Mouse (Mus musculus): ENCODE results near the gene Rnf151. TPM values are rescaled to one million over a fixed set of nuclear protein-coding genes. Genes with fewer than 3 reads are reported as not detected.

The Rnf151 gene
- polyA plus RNA-seq (2015; fragmentation: Nextera tagmentation; extraction: Ambion mirVana) = 0.24 TPM in 1 of 2 replicates, not detected in the other

GRCm38 (mm10) chr17:24717943-24718342, at the start of gene Rnf151, which contains the start of gene Rps2:
TSS of gene Rnf151 (minus strand) at chr17:24718063.
TSS of gene Rps2 (plus strand) at chr17:24718116.

GRCm38 (mm10) chr17:24752415-24753394, 34.8 kb upstream of the Rnf151 start, which contains the start of gene Hs3st6:
TSS of gene Hs3st6 (plus strand) at chr17:24752988.

GRCm38 (mm10) chr17:24736330-24737051, 18.6 kb upstream of the Rnf151 start, which contains the start of gene Msrb1:
TSS of gene Msrb1 (plus strand) at chr17:24736642.

GRCm38 (mm10) chr17:24727618-24728017, 9.8 kb upstream of the Rnf151 start, which contains the start of gene Rpl3l:
TSS of gene Rpl3l (plus strand) at chr17:24727820.

GRCm38 (mm10) chr17:24724184-24724583, 6.3 kb upstream of the Rnf151 start, which contains the start of gene Ndufb10:
TSS of gene Ndufb10 (minus strand) at chr17:24724478.

GRCm38 (mm10) chr17:24706982-24707800, 10.7 kb downstream of the Rnf151 start, which contains the start of gene Tbl3:
TSS of gene Tbl3 (minus strand) at chr17:24707660.

GRCm38 (mm10) chr17:24696011-24696697, 21.7 kb downstream of the Rnf151 start, which contains the start of the genes Gfer and Noxo1:
TSS of gene Gfer (minus strand) at chr17:24696156.
TSS of gene Noxo1 (plus strand) at chr17:24696234.

GRCm38 (mm10) chr17:24689251-24690081, 28.4 kb downstream of the Rnf151 start, which contains the start of gene Syngr3:
TSS of gene Syngr3 (minus strand) at chr17:24689955.

GRCm38 (mm10) chr17:24669545-24670245, 48.2 kb downstream of the Rnf151 start, which contains the start of gene Zfp598:
TSS of gene Zfp598 (plus strand) at chr17:24669687.

Other genes starting within 250 kb of the Rnf151 start
- gene E4f1, start 247.8 kb downstream of the Rnf151 start, polyA plus RNA-seq (2015; fragmentation: Nextera tagmentation; extraction: Ambion mirVana) = 17.7 and 19.5 TPM in 2 replicates
- 41.5 and 50.1 TPM in 2 replicates for gene Pgp, start 247.7 kb downstream of the Rnf151 start, polyA plus RNA-seq (2015; fragmentation: Nextera tagmentation; extraction: Ambion mirVana)
- gene Bricd5, start 244.2 kb downstream of the Rnf151 start, polyA plus RNA-seq (2015; fragmentation: Nextera tagmentation; extraction: Ambion mirVana) = not detected in 2 replicates
- 11.2 and 13.5 TPM in 2 replicates for gene Mlst8, start 239.0 kb downstream of the Rnf151 start, polyA plus RNA-seq (2015; fragmentation: Nextera tagmentation; extraction: Ambion mirVana)
- 0.23 and 0.41 TPM in 2 replicates for gene Caskin1, start 229.5 kb downstream of the Rnf151 start, polyA plus RNA-seq (2015; fragmentation: Nextera tagmentation; extraction: Ambion mirVana)
- gene Traf7, start 190.1 kb downstream of the Rnf151 start, polyA plus RNA-seq (2015; fragmentation: Nextera tagmentation; extraction: Ambion mirVana) = 50.4 and 54.8 TPM in 2 replicates
- gene Rab26, start 183.9 kb downstream of the Rnf151 start, polyA plus RNA-seq (2015; fragmentation: Nextera tagmentation; extraction: Ambion mirVana) = 2.2 and 2.6 TPM in 2 replicates
- 28.6 and 36.5 TPM in 2 replicates for gene Pkd1, start 168.2 kb downstream of the Rnf151 start, polyA plus RNA-seq (2015; fragmentation: Nextera tagmentation; extraction: Ambion mirVana)
- 216 and 218 TPM in 2 replicates for gene Tsc2, start 85.4 kb downstream of the Rnf151 start, polyA plus RNA-seq (2015; fragmentation: Nextera tagmentation; extraction: Ambion mirVana)
- gene Nthl1, start 85.4 kb downstream of the Rnf151 start, polyA plus RNA-seq (2015; fragmentation: Nextera tagmentation; extraction: Ambion mirVana) = 9.8 and 11.3 TPM in 2 replicates
- gene Slc9a3r2, start 67.7 kb downstream of the Rnf151 start, polyA plus RNA-seq (2015; fragmentation: Nextera tagmentation; extraction: Ambion mirVana) = 33.6 and 38.2 TPM in 2 replicates
- gene Npw, start 59.6 kb downstream of the Rnf151 start, polyA plus RNA-seq (2015; fragmentation: Nextera tagmentation; extraction: Ambion mirVana) = not detected in 2 replicates
- gene Zfp598, start 48.4 kb downstream of the Rnf151 start, polyA plus RNA-seq (2015; fragmentation: Nextera tagmentation; extraction: Ambion mirVana) = 10.0 and 11.2 TPM in 2 replicates
- gene Syngr3, start 28.1 kb downstream of the Rnf151 start, polyA plus RNA-seq (2015; fragmentation: Nextera tagmentation; extraction: Ambion mirVana) = 0.08 and 0.41 TPM in 2 replicates
- 28.0 and 29.7 TPM in 2 replicates for gene Gfer, start 21.9 kb downstream of the Rnf151 start, polyA plus RNA-seq (2015; fragmentation: Nextera tagmentation; extraction: Ambion mirVana)
- gene Noxo1, start 21.8 kb downstream of the Rnf151 start, polyA plus RNA-seq (2015; fragmentation: Nextera tagmentation; extraction: Ambion mirVana) = 1.4 and 2.0 TPM in 2 replicates
- 31.4 and 34.7 TPM in 2 replicates for gene Tbl3, start 10.4 kb downstream of the Rnf151 start, polyA plus RNA-seq (2015; fragmentation: Nextera tagmentation; extraction: Ambion mirVana)
- gene Rps2, start 53 bp upstream of the Rnf151 start, polyA plus RNA-seq (2015; fragmentation: Nextera tagmentation; extraction: Ambion mirVana) = 1,136 and 1,298 TPM in 2 replicates
- 218 and 232 TPM in 2 replicates for gene Ndufb10, start 6.4 kb upstream of the Rnf151 start, polyA plus RNA-seq (2015; fragmentation: Nextera tagmentation; extraction: Ambion mirVana)
- 0.16 and 0.19 TPM in 2 replicates for gene Rpl3l, start 9.8 kb upstream of the Rnf151 start, polyA plus RNA-seq (2015; fragmentation: Nextera tagmentation; extraction: Ambion mirVana)
- gene Msrb1, start 18.6 kb upstream of the Rnf151 start, polyA plus RNA-seq (2015; fragmentation: Nextera tagmentation; extraction: Ambion mirVana) = 203 and 213 TPM in 2 replicates
- gene Hs3st6, start 34.9 kb upstream of the Rnf151 start, polyA plus RNA-seq (2015; fragmentation: Nextera tagmentation; extraction: Ambion mirVana) = 0.25 and 0.64 TPM in 2 replicates
- gene Meiob, start 86.2 kb upstream of the Rnf151 start, polyA plus RNA-seq (2015; fragmentation: Nextera tagmentation; extraction: Ambion mirVana) = 0.10 TPM in 1 of 2 replicates, not detected in the other
- gene Hagh, start 122.1 kb upstream of the Rnf151 start, polyA plus RNA-seq (2015; fragmentation: Nextera tagmentation; extraction: Ambion mirVana) = 44.1 and 47.3 TPM in 2 replicates
- 16.1 and 17.5 TPM in 2 replicates for gene Fahd1, start 132.3 kb upstream of the Rnf151 start, polyA plus RNA-seq (2015; fragmentation: Nextera tagmentation; extraction: Ambion mirVana)
- 0.07 TPM in 1 of 2 replicates, not detected in the other for gene Igfals, start 147.9 kb upstream of the Rnf151 start, polyA plus RNA-seq (2015; fragmentation: Nextera tagmentation; extraction: Ambion mirVana)
- 31.8 and 37.9 TPM in 2 replicates for gene Nubp2, start 168.3 kb upstream of the Rnf151 start, polyA plus RNA-seq (2015; fragmentation: Nextera tagmentation; extraction: Ambion mirVana)
- gene Spsb3, start 168.6 kb upstream of the Rnf151 start, polyA plus RNA-seq (2015; fragmentation: Nextera tagmentation; extraction: Ambion mirVana) = 27.7 and 30.1 TPM in 2 replicates
- gene Eme2, start 177.0 kb upstream of the Rnf151 start, polyA plus RNA-seq (2015; fragmentation: Nextera tagmentation; extraction: Ambion mirVana) = 18.3 and 18.8 TPM in 2 replicates
- gene Mrps34, start 177.1 kb upstream of the Rnf151 start, polyA plus RNA-seq (2015; fragmentation: Nextera tagmentation; extraction: Ambion mirVana) = 83.6 and 88.7 TPM in 2 replicates
- 35.4 and 36.2 TPM in 2 replicates for gene Nme3, start 178.4 kb upstream of the Rnf151 start, polyA plus RNA-seq (2015; fragmentation: Nextera tagmentation; extraction: Ambion mirVana)
- 12.1 and 13.1 TPM in 2 replicates for gene Mapk8ip3, start 218.9 kb upstream of the Rnf151 start, polyA plus RNA-seq (2015; fragmentation: Nextera tagmentation; extraction: Ambion mirVana)
- 51.5 and 66.2 TPM in 2 replicates for gene Jpt2, start 242.6 kb upstream of the Rnf151 start, polyA plus RNA-seq (2015; fragmentation: Nextera tagmentation; extraction: Ambion mirVana)